Mouse (Mus musculus) B cell, adult 62 days (primary cell): Measurements from ENCODE around the gene Mfap4. TPM values are rescaled to one million over a fixed set of nuclear protein-coding genes. Genes with fewer than 3 reads are reported as not detected.

Source experiments
- total RNA-seq: library from RNA; stranded (reverse); gene quantifications from 4 replicates; pipeline ENCODE4 v1.2.4, GENCODE M21; 2023

Mfap4 gene
- total RNA-seq: not detected in 4 replicates

DNA sequence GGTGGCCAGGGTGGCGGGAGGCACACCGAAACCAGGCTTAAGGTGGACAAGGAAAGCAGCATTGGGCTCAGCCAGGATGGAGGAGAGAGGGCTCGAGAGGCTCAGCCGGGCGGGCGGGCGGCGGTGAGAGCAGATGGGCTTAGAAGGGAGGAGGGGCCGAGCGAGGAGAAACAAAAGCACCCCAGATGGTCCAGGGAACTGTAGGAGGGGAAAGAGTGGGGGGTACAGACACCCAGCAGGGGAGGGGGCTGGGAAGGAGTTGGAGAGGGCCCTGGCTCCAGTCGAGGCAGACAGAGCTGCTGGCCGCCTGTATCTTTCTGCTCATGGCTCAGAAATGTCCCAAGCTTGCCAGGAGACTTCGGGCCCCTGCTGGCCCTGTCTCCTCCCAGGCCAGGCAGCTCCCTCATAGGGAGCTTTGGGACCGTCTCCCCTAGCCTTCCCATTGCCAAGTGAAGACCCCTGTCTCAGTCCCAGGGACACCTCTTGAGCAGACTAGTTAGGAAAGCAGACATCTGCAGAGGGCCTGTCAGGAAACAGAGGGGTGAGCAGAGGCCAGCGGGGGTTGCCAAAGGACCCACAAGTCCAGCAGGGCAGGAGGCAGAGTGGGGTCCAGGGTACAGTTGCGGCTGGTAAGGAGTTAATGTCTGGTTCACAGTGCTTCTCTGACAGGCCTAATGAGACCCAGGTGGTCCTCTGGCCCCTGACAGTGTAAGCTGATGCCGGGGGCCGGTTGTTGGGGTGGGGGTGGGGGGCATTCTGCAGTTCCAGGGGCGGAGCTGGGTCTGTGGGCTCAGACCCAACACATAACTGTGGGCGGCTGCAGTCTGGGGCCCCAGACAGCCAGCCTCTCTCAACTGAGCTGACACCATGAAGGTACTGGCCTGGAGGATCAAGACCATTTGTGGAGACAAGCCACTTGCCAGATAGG lies at the start of gene Mfap4:
Gene Mfap4 (plus strand): TSS at position 819 of the 928 bp plus-strand sequence.

DNA sequence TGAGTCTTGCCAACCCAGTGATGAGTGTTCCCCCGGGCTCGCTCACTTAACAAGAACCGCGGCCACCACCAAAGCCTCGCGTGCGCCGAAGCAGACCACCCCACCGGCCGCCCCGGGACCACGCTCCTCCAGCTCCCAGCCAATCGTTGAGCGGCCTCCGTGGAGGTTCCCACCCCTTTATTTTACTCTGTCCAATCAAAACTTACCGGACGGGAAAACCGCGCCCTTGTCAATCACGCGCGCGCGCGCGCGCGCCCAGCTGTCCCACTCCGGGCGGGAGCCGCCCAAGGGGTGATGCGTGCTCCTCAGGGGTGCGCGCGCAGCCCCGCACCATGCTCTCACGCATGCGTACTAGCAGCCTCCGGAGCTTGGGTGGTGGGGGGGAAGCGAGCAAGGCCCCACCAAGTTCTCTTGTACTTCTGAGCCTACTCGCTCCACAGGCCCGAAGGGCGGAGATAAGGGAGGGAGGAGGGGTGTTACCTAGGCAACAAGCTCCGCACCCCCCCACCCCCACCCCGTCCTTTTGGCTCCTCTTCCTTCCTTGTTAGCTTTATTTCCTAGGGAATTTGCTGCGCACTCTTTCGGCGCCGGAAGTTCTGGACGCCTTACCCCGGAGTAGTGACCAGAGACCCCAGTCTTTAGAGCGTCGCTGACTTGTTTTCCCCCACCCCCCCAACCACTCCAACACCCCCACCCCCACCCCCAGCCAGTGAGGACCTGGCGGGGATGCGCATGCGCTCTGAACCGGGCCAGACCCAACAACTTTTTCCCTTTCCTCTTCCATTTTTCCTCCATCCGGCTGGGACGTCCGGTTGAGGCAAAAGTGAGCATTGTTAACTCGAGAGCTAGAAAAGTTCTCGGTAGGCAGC lies 9.1 kb downstream of the Mfap4 start, which contains the start of gene Mapk7:
Gene Mapk7 (minus strand): TSS at position 278 of the 869 bp plus-strand sequence.

DNA sequence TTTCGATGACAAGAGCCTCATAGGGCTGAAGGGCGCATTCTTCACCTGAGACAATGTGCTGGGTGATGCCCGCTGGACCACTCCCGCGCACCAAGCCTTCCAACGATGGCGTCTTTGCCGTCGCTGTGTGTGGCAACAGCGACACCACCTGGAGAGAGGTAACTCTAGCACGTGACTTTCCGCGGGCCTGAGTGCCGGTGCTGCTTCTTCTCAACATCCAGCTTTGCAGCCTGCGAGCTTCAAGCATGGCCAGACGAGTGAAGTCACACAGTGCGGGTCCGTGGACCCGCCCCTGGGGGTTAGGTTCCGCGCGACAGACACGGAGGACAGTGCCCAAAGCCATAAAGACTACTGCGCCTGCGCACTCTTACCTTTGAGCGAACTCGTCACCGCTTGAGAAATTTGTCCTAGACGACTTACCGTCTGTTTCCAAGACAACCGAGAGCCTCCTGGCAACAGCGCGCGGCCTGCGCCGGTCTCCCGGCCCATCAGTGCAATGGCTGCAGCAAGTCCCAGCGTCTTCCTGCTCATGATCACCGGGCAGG lies 19.6 kb downstream of the Mfap4 start, which contains the start of gene B9d1:
Gene B9d1 (plus strand): TSS at position 432 of the 545 bp plus-strand sequence.

Other genes with a start within 250 kb of the Mfap4 start
- gene Aldh3a2, start 218.0 kb upstream of the Mfap4 start, total RNA-seq: 40.7 to 55.4 TPM (median 52.2 TPM) in 4 replicates
- not detected in 4 replicates for gene Slc47a2, start 142.6 kb upstream of the Mfap4 start, total RNA-seq
- not detected in 4 replicates for gene Slc47a1, start 107.1 kb upstream of the Mfap4 start, total RNA-seq
- gene Rnf112, start 31.3 kb upstream of the Mfap4 start, total RNA-seq: not detected in 4 replicates
- 23.7 to 33.0 TPM (median 27.9 TPM) in 4 replicates for gene Mapk7, start 9.0 kb downstream of the Mfap4 start, total RNA-seq
- 3.1 TPM in 1 of 4 replicates, not detected in the others for gene B9d1, start 19.7 kb downstream of the Mfap4 start, total RNA-seq
- gene Epn2, start 94.3 kb downstream of the Mfap4 start, total RNA-seq: 5.0 to 7.7 TPM (median 7.1 TPM) in 4 replicates
- gene Grap, start 167.8 kb downstream of the Mfap4 start, total RNA-seq: 247 to 260 TPM (median 255 TPM) in 4 replicates
- 4.9 to 6.7 TPM (median 5.9 TPM) in 4 replicates for gene Fam83g, start 198.7 kb downstream of the Mfap4 start, total RNA-seq
- gene Slc5a10, start 235.4 kb downstream of the Mfap4 start, total RNA-seq: not detected in 4 replicates